Mouse (Mus musculus): ENCODE results near the gene 1700017N19Rik. TPM values are rescaled to one million over a fixed set of nuclear protein-coding genes. Genes with fewer than 3 reads are reported as not detected.

1700017N19Rik gene
- polyA plus RNA-seq, 2 experiments = not detected

- Histone ChIP-seq H3K4me1 (replicated peaks; ENCODE audit: control insufficient read depth in 2 of 2, insufficient read depth in 2 of 2, low read length in 1 of 2) (no peaks in the 10 kb centered on the region), H3K4me3 (ENCODE audit: insufficient read depth in 1 of 2, low read depth in 2 of 2, low read length in 2 of 2) (no peak overlapping the region), H3K4me2 (ENCODE audit: low read depth) (no peak overlapping the region), H3K27me3 (ENCODE audit: control insufficient read depth, insufficient read depth, low read length) (no peaks in the 10 kb centered on the region), H3K9ac (replicated peaks) (no peak overlapping the region), H3K36me3 (replicated peaks; ENCODE audit: control insufficient read depth, insufficient read depth, low read depth) (no peaks in the 10 kb centered on the region), H3K27ac (no peak overlapping the region), H3K9me3 (ENCODE audit: control insufficient read depth, low read length) (no peaks in the 10 kb centered on the region)
- no peak for TF ChIP-seq EP300 (IDR thresholded peaks at IDR 0.05; ENCODE audit: low read depth)
- no peak for TF ChIP-seq CTCF (IDR thresholded peaks at IDR 0.05; ENCODE audit: low read depth)
- DNase-seq (ENCODE audit: low read depth in 3 of 3, low spot score in 3 of 3) = no peak
- ATAC-seq (ENCODE audit: insufficient read depth) = no peak
Measured at GRCm38 (mm10) chr10:100654183-100654582, 63.9 kb downstream of the 1700017N19Rik start.

- no peaks in the 10 kb centered on the region for H3K4me1 ChIP-seq (replicated peaks; ENCODE audit: control insufficient read depth in 2 of 2, insufficient read depth in 2 of 2, low read length in 1 of 2)
- H3K27me3 ChIP-seq (ENCODE audit: control insufficient read depth, insufficient read depth, low read length) = no peaks in the 10 kb centered on the region
- no peak overlapping the region for H3K4me2 ChIP-seq (ENCODE audit: low read depth)
- H3K27ac ChIP-seq = no peak overlapping the region
- TF ChIP-seq EP300 (IDR thresholded peaks at IDR 0.05; ENCODE audit: low read depth) (no peak), CTCF (IDR thresholded peaks at IDR 0.05; ENCODE audit: low read depth) (no peak)
- ATAC-seq (ENCODE audit: insufficient read depth) (no peak), DNase-seq (ENCODE audit: low read depth in 3 of 3, low spot score in 3 of 3) (no peak)
- 60% methylated on average over 2 of the region's 2 CpGs for WGBS (ENCODE audit: insufficient replicate concordance)
- H3K4me3 ChIP-seq (ENCODE audit: insufficient read depth in 1 of 2, low read depth in 2 of 2, low read length in 2 of 2) = no peak overlapping the region
- H3K9me3 ChIP-seq (ENCODE audit: control insufficient read depth, low read length) = no peaks in the 10 kb centered on the region
- no peak overlapping the region for H3K9ac ChIP-seq (replicated peaks)
- no peaks in the 10 kb centered on the region for H3K36me3 ChIP-seq (replicated peaks; ENCODE audit: control insufficient read depth, insufficient read depth, low read depth)
Measured at GRCm38 (mm10) chr10:100661970-100662590, 71.8 kb downstream of the 1700017N19Rik start.

Other genes starting within 250 kb of the 1700017N19Rik start
- not detected in 2 replicates for gene Gm4302, start 249.6 kb upstream of the 1700017N19Rik start, polyA plus RNA-seq (2012; rRNA removed)
- gene Gm4302, start 249.6 kb upstream of the 1700017N19Rik start, polyA plus RNA-seq (2014; fragmentation: Nextera tagmentation; extraction: Ambion mirVana) = not detected in 2 replicates
- not detected in 2 replicates for gene Gm4303, start 244.5 kb upstream of the 1700017N19Rik start, polyA plus RNA-seq (2012; rRNA removed)
- not detected in 2 replicates for gene Gm4303, start 244.5 kb upstream of the 1700017N19Rik start, polyA plus RNA-seq (2014; fragmentation: Nextera tagmentation; extraction: Ambion mirVana)
- gene Gm4305, start 239.4 kb upstream of the 1700017N19Rik start, polyA plus RNA-seq (2012; rRNA removed) = not detected in 2 replicates
- gene Gm4305, start 239.4 kb upstream of the 1700017N19Rik start, polyA plus RNA-seq (2014; fragmentation: Nextera tagmentation; extraction: Ambion mirVana) = not detected in 2 replicates
- gene Gm4307, start 229.1 kb upstream of the 1700017N19Rik start, polyA plus RNA-seq (2012; rRNA removed) = not detected in 2 replicates
- not detected in 2 replicates for gene Gm4307, start 229.1 kb upstream of the 1700017N19Rik start, polyA plus RNA-seq (2014; fragmentation: Nextera tagmentation; extraction: Ambion mirVana)
- gene Gm4312, start 207.9 kb upstream of the 1700017N19Rik start, polyA plus RNA-seq (2012; rRNA removed) = not detected in 2 replicates
- not detected in 2 replicates for gene Gm4312, start 207.9 kb upstream of the 1700017N19Rik start, polyA plus RNA-seq (2014; fragmentation: Nextera tagmentation; extraction: Ambion mirVana)
- gene Tmtc3, start 103.1 kb upstream of the 1700017N19Rik start, polyA plus RNA-seq (2012; rRNA removed) = 3.0 and 3.4 TPM in 2 replicates
- gene Tmtc3, start 103.1 kb upstream of the 1700017N19Rik start, polyA plus RNA-seq (2014; fragmentation: Nextera tagmentation; extraction: Ambion mirVana) = 5.7 and 6.8 TPM in 2 replicates
- 1.4 and 3.2 TPM in 2 replicates for gene Cep290, start 102.9 kb upstream of the 1700017N19Rik start, polyA plus RNA-seq (2012; rRNA removed)
- 2.9 and 3.6 TPM in 2 replicates for gene Cep290, start 102.9 kb upstream of the 1700017N19Rik start, polyA plus RNA-seq (2014; fragmentation: Nextera tagmentation; extraction: Ambion mirVana)
- gene 4930430F08Rik, start 61 bp upstream of the 1700017N19Rik start, polyA plus RNA-seq (2012; rRNA removed) = 9.8 and 11.9 TPM in 2 replicates
- 16.2 and 18.2 TPM in 2 replicates for gene 4930430F08Rik, start 61 bp upstream of the 1700017N19Rik start, polyA plus RNA-seq (2014; fragmentation: Nextera tagmentation; extraction: Ambion mirVana)

Measured in liver, embryonic 14.5 days (tissue).